Mouse (Mus musculus) cerebellum, adult (tissue): ENCODE results near the gene Tubgcp6.
A peak's percentile ranks its signal among the peaks of the same experiment; 100 is the strongest.

Source experiments
- ATAC-seq: cut with Nextera tagmentation; 2 replicates; pipeline ENCODE4 v1.9.2; 2017; ENCODE audit warnings: mild to moderate bottlenecking, moderate library complexity, mixed read lengths; ENCODE audit not compliant: insufficient number of reproducible peaks, low FRiP score, low TSS enrichment

Tubgcp6 gene

DNA sequence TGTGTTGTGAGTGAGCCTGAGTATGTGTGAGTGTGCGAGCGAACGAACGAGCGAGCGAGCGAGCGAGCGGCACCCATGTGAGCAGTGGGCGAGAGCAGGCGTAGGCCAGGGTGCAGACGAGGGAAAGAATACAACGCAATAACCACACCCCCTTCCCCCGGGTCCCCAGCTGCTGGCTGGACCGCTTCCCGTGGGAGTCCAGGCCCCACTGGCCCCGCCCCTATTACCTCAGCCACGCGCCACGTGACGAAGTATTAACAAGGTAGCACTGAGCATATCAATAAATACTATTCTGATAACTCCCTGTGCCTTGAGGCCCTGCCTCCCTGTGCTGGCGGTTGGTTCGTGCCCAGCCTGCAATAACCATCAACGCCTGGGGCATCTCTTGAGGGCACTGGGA is 52.3 kb downstream of the Tubgcp6 start:
- ATAC-seq: no peak

DNA sequence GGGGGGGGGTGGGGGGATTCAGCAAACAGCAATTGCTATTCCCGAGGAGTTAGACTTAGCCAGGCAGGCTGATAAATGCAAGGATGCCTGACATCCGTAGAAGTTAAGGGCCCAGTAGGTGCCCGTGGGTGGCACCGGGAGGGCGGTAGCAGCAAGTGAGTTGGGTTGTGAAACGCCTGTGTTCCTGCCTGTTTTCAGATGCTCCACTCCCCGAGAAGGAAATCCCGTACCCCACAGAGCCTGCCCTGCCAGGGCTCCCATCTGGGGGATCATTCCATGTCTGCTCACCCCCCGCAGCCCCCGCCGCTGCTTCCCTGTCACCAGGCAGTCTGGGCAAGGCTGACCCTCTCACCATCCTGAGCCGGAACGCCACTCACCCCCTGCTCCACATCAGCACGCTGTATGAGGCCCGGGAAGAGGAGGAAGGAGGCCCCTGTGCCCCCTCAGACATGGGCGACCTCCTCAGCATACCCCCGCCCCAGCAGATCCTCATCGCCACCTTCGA is 53.5 kb downstream of the Tubgcp6 start:
- no peak for ATAC-seq

DNA sequence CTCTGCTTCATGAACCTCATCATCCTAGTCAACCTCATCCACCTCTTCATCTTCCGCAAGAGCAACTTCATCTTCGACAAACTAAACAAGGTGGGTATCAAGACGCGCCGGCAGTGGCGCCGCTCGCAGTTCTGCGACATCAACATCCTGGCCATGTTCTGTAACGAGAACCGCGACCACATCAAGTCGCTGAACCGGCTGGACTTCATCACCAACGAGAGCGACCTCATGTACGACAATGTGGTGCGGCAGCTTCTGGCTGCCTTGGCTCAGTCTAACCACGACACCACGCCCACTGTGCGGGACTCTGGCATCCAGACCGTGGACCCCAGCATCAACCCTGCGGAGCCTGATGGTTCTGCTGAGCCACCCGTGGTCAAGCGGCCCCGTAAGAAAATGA is 54.7 kb downstream of the Tubgcp6 start:
- ATAC-seq: no peak

GRCm38 (mm10) chr15:89067609-89068008 is 55.3 kb downstream of the Tubgcp6 start:
- no peak for ATAC-seq

DNA sequence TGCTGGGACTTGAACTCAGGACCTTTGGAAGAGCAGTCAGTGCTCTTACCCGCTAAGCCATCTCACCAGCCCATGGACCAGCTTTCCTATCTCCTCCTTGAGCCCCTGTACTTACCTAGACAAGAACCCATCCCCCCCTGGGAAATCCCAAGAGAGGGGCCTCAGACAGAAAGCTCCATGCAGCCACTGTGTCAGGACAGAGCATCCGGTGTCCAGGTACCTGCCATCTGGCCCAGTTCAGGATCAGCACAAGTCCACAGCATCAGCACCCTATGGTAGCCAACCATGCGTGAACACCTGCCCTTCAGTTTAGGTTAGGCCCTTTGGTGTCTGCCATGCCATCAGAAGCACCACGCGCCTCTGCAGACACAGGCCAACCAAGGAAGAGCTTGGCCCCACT is 58.0 kb downstream of the Tubgcp6 start:
- no peak for ATAC-seq

- peak; percentile 17; the same call in 1 of the 2 replicates for ATAC-seq
Observed at GRCm38 (mm10) chr15:89063536-89063935, 59.4 kb downstream of the Tubgcp6 start.

GRCm38 (mm10) chr15:89063001-89063400 is 59.9 kb downstream of the Tubgcp6 start:
- no peak for ATAC-seq

DNA sequence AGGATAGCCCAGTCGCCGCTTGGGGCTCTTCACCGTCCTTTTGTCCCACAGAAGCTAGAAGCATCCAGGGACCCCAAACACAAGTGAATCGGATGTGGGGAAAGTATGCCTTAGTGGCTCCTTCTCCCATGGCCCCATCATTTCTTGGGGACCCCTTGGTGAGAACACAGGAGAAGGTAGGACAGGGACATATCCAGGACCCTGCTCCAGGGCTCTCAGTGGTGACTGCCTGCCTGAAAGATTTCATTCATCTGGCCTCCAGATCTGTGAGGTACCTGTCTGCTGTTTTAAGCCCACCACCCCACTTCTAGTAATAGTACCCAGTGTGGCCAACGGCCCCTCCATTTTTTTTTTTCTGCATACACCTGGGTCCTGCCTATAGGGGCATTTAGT is 60.4 kb downstream of the Tubgcp6 start:
- no peak for ATAC-seq

GRCm38 (mm10) chr15:89061761-89062517 is 61.0 kb downstream of the Tubgcp6 start:
- ATAC-seq: no peak

DNA sequence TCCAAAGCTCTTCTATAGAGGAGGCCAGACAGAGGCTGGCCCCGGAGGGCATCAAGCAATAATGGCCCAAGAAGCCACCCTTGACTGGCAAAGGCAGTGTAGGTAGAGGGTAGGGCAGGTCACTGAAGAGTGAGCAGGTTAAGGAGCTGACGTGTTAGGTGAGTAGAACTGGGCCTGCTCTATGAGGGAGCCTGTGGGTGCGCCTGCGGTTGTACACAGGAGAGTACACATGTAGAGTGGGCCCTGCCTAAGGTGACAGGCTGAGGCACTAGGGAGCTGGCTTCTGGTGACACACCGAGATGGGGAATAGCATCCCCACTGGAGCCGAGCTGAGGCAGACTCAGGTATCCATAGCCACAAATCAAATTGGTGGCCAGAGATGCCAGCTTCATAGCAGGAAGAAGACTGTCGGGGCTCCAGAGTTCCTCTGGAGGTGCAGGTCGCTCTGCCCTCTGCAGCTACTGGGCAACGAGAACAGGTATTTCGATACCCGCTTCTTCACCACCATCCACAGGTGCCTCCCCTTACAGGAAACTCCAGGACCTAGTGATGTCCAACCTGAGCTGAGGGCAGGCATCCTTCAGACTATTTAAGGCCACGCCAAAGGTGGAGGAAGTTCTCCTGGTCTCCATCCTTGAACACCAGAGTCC is 62.0 kb downstream of the Tubgcp6 start:
- ATAC-seq: no peak

DNA sequence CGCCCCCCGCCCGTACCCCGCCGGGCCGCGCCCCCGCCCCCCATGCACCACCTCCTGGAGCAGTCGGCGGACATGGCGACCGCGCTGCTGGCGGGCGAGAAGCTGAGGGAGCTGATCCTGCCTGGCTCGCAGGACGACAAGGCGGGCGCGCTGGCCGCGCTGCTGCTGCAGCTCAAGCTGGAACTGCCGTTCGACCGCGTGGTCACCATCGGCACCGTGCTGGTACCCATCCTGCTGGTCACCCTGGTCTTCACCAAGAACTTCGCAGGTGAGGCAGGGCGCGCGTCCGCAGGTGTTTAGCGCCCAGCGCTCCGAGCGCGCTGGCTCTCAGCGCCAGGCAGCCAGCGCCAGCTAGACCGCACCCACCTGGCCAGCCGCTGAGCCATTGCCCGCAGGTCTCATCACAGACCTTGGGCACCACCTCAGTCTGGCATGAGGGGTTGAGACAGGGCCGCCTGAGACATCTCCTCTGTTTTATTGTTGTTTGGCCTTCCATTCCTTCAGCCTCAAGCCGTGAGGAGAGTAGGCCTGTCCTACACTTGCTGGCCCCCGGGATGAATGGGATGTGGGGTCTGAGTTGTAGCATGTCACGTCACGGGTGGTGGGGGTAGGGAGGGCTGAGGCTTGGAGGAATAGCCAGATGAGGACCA is 62.8 kb downstream of the Tubgcp6 start:
- ATAC-seq: no peak

GRCm38 (mm10) chr15:89059161-89059931 is 63.6 kb downstream of the Tubgcp6 start, which contains the start of gene Panx2:
Gene Panx2 (plus strand): TSS chr15:89059734.
- no peak for ATAC-seq

GRCm38 (mm10) chr15:89058736-89059135 is 64.2 kb downstream of the Tubgcp6 start:
- no peak for ATAC-seq

GRCm38 (mm10) chr15:89054666-89055065 is 68.2 kb downstream of the Tubgcp6 start:
- ATAC-seq: no peak
